Mouse (Mus musculus): Measurements from ENCODE around the gene Pus10.

Pus10 gene

GRCm38 (mm10) chr11:23695847-23696246 lies 30.4 kb downstream of the Pus10 start:
- DNase-seq (ENCODE audit: low spot score): no peak

- no peak for DNase-seq (ENCODE audit: low spot score)
Observed at GRCm38 (mm10) chr11:23698526-23698925, 33.1 kb downstream of the Pus10 start.

GRCm38 (mm10) chr11:23699414-23700095 lies 34.1 kb downstream of the Pus10 start:
- no peak for DNase-seq (ENCODE audit: low spot score)

GRCm38 (mm10) chr11:23701831-23702230 lies 36.4 kb downstream of the Pus10 start:
- DNase-seq (ENCODE audit: low spot score): no peak

GRCm38 (mm10) chr11:23704604-23705294 lies 39.3 kb downstream of the Pus10 start:
- DNase-seq (ENCODE audit: low spot score): no peak

GRCm38 (mm10) chr11:23712299-23712698 lies 46.8 kb downstream of the Pus10 start:
- DNase-seq (ENCODE audit: low spot score): no peak

GRCm38 (mm10) chr11:23718856-23719255 lies 53.4 kb downstream of the Pus10 start:
- DNase-seq (ENCODE audit: low spot score): no peak

- no peak for DNase-seq (ENCODE audit: low spot score)
Observed at GRCm38 (mm10) chr11:23719825-23720224, 54.4 kb downstream of the Pus10 start.

- DNase-seq (ENCODE audit: low spot score): no peak
Observed at GRCm38 (mm10) chr11:23722326-23722725, 56.9 kb downstream of the Pus10 start.

GRCm38 (mm10) chr11:23725850-23726249 lies 60.4 kb downstream of the Pus10 start:
- DNase-seq (ENCODE audit: low spot score): no peak

GRCm38 (mm10) chr11:23726441-23726840 lies 61.0 kb downstream of the Pus10 start:
- DNase-seq (ENCODE audit: low spot score): no peak

- DNase-seq (ENCODE audit: low spot score): no peak
Observed at GRCm38 (mm10) chr11:23728186-23728585, 62.7 kb downstream of the Pus10 start.

GRCm38 (mm10) chr11:23730120-23730519 lies 64.6 kb downstream of the Pus10 start:
- DNase-seq (ENCODE audit: low spot score): no peak

GRCm38 (mm10) chr11:23732840-23733239 lies 67.4 kb downstream of the Pus10 start:
- no peak for DNase-seq (ENCODE audit: low spot score)

GRCm38 (mm10) chr11:23734749-23735286 lies 69.3 kb downstream of the Pus10 start:
- no peak for DNase-seq (ENCODE audit: low spot score)

GRCm38 (mm10) chr11:23735820-23736470 lies 70.5 kb downstream of the Pus10 start:
- DNase-seq (ENCODE audit: low spot score): no peak

- DNase-seq (ENCODE audit: low spot score): no peak
Observed at GRCm38 (mm10) chr11:23740895-23741294, 75.4 kb downstream of the Pus10 start.

- DNase-seq (ENCODE audit: low spot score): no peak
Observed at GRCm38 (mm10) chr11:23741386-23741785, 75.9 kb downstream of the Pus10 start.

GRCm38 (mm10) chr11:23744352-23744751 lies 78.9 kb downstream of the Pus10 start:
- no peak for DNase-seq (ENCODE audit: low spot score)

- DNase-seq (ENCODE audit: low spot score): no peak
Observed at GRCm38 (mm10) chr11:23746102-23746501, 80.6 kb downstream of the Pus10 start.

GRCm38 (mm10) chr11:23753136-23753710 lies 87.7 kb downstream of the Pus10 start:
- no peak for DNase-seq (ENCODE audit: low spot score)

GRCm38 (mm10) chr11:23754329-23754728 lies 88.9 kb downstream of the Pus10 start:
- no peak for DNase-seq (ENCODE audit: low spot score)

GRCm38 (mm10) chr11:23758218-23758617 lies 92.7 kb downstream of the Pus10 start:
- DNase-seq (ENCODE audit: low spot score): no peak

All from ovary, postnatal 10 days (tissue).